Mouse (Mus musculus) hindbrain, embryonic 13.5 days (tissue): ENCODE results near the gene Adpgk. TPM values are rescaled to one million over a fixed set of nuclear protein-coding genes. Genes with fewer than 3 reads are reported as not detected.
A peak's percentile ranks its signal among the peaks of the same experiment; 100 is the strongest.
"Not testable (repeated sequence)": the region's sequence is repeated elsewhere in the genome, so short reads cannot be mapped to it uniquely, and the experiment has no call there.

Source experiments
- ATAC-seq: fragments of 200-750 bp; cut with Nextera tagmentation; 2 replicates; pipeline ENCODE4 v1.8.0; 2017; ENCODE audit warnings: moderate TSS enrichment; ENCODE audit not compliant: low FRiP score
- H3K27ac ChIP-seq: fragments of 300-500 bp; sonication (generic); 2 replicates; pipeline ENCODE4 v1.5.1; 2015; ENCODE audit warnings: inconsistent platforms, mild to moderate bottlenecking, moderate library complexity
- H3K27me3 ChIP-seq: fragments of 300-500 bp; sonication (generic); 2 replicates; pipeline ENCODE4 v1.6.1; 2015; ENCODE audit warnings: mild to moderate bottlenecking, inconsistent platforms
- H3K36me3 ChIP-seq: fragments of 300-500 bp; sonication (generic); 2 replicates; pipeline ENCODE4 v1.6.1; 2015; ENCODE audit warnings: mild to moderate bottlenecking, inconsistent platforms
- H3K4me1 ChIP-seq: fragments of 300-500 bp; sonication (generic); replicated peaks from 2 replicates; pipeline ENCODE4 v1.6.1; 2015; ENCODE audit warnings: inconsistent platforms
- H3K4me2 ChIP-seq: fragments of 300-500 bp; sonication (generic); 2 replicates; pipeline ENCODE4 v1.6.1; 2015; ENCODE audit warnings: inconsistent platforms, mild to moderate bottlenecking, moderate library complexity
- H3K4me3 ChIP-seq: fragments of 300-500 bp; sonication (generic); 2 replicates; pipeline ENCODE4 v1.5.1; 2015; ENCODE audit warnings: mild to moderate bottlenecking, inconsistent platforms
- H3K9ac ChIP-seq: fragments of 300-500 bp; sonication (generic); 2 replicates; pipeline ENCODE4 v1.6.1; 2015; ENCODE audit warnings: mild to moderate bottlenecking, inconsistent platforms
- H3K9me3 ChIP-seq: fragments of 300-500 bp; sonication (generic); 2 replicates; pipeline ENCODE4 v1.6.1; 2016; ENCODE audit warnings: inconsistent platforms
- WGBS: fragments of 180-500 bp; shearing (Covaris S2); methylation state at CpG from one replicate; pipeline ENCODE4 v1.1.7; 2015; 5-methylcytosine and 5-hydroxymethylcytosine counted together
- polyA plus RNA-seq: library from polyadenylated mRNA; unstranded; fragments of >200 nt; fragmentation: Nextera tagmentation; extraction: Ambion mirVana; gene quantifications from 2 replicates; pipeline ENCODE4 v1.2.1, GENCODE M21; 2015

The Adpgk gene
- polyA plus RNA-seq, 1 experiment from 2014 or later = 23.2 TPM

DNA sequence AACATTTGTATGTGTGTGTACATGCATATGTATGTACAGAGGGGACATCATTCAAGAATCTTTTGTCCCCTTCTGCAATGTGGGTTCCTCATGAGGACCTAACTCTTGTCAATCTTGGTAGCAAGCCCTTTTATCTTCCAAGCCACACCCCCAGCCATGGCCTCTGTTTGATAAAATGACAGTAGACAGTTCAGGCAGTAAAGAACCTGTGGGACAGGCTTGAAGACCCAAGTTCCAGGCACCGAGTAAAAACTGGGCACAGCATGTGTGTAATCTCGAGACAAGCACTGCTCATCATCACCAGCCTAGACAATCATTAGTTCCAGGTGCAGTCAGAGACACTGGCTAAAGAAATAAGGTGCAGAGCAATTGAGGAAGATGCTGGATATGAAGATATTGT, 54.8 kb downstream of the Adpgk start:
- ATAC-seq = no peak
- Histone ChIP-seq H3K27ac (no peak overlapping the region), H3K27me3 (no peaks in the 10 kb centered on the region), H3K9me3 (no peaks in the 10 kb centered on the region), H3K9ac (no peak overlapping the region), H3K4me1 (no peaks in the 10 kb centered on the region), H3K4me2 (no peak overlapping the region), H3K36me3 (peaks cover 31% of the 10 kb centered on the region), H3K4me3 (no peak overlapping the region)
- WGBS = 74% methylated on average over 2 of the region's 2 CpGs

DNA sequence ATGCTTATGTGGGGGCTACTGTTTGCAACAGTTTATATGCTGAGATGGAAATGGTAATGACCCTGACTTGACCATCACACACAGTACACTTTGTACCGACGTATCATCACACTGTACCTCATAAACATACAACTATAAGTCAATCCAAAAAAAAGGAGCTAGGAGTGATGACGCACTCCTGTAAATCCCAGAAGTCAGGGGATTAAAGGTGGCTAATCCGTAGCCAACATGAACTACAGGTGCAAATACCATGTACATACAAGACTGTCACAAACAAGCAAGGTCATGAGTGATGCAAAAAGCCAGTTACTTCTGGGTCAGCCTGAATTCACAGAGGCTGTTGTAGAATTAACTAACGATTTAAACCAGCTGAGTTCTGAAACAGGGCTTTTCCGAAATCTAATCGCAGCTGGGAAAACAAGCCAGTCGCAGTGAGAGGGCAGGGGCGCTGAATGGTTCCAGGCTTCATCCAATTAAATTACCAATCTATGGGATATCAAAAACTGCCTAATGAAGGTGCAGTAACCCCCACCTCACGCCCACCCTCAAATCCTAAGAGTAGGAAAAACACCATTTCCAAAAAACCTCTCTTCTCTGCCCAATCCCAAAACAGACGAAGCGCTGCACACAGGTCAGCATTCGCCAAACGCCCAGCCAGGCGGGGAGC, 61.4 kb downstream of the Adpgk start:
- H3K27ac ChIP-seq = peak overlapping the region; percentile 91
- peak overlapping the region; percentile 92 for H3K9ac ChIP-seq
- WGBS = 12% methylated on average over 15 of the region's 15 CpGs
- 0 out of 2 replicates have a peak, but pooled peaks have one; percentile 21 for ATAC-seq
- peak overlapping the region; percentile 64 for H3K4me2 ChIP-seq
- peak overlapping the region; percentile 85 for H3K4me3 ChIP-seq
- 0 out of 2 replicates have a peak, but pooled peaks cover 3% of the 10 kb centered on the region for H3K36me3 ChIP-seq
- H3K27me3 ChIP-seq = 0 out of 2 replicates have a peak, but pooled peaks cover 7% of the 10 kb centered on the region
- peaks cover 11% of the 10 kb centered on the region for H3K4me1 ChIP-seq
- H3K9me3 ChIP-seq = no peaks in the 10 kb centered on the region

DNA sequence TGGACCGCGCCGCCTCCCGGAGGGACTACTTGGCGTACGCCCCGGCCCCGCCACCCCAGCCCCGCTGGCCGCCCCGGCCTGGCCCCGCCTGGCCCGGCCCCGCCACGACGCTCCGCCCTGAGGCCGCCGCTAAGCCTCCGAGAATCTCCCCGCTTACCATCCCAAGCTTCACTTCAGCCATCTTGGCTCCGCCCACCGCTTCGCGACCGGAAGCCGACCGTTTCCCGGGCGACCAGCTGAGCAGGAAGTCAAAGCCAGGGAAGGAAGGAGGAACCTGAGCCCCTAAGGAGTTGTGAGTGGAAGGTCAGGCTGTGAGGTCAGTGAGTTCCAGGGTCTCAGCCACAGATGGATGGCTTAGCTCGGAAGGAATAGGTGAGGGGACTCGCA, 61.9 kb downstream of the Adpgk start, which contains the start of gene Bbs4:
Bbs4 (minus strand) TSS at position 256 of the 387 bp plus-strand sequence.
- Histone ChIP-seq H3K27me3 (0 out of 2 replicates have a peak, but pooled peaks cover 7% of the 10 kb centered on the region), H3K4me1 (peaks cover 11% of the 10 kb centered on the region), H3K27ac (peak within 1 kb of the TSS; percentile 91), H3K9me3 (no peaks in the 10 kb centered on the region), H3K36me3 (0 out of 2 replicates have a peak, but pooled peaks cover 3% of the 10 kb centered on the region), H3K4me3 (peak within 1 kb of the TSS; percentile 85), H3K9ac (peak within 1 kb of the TSS; percentile 92), H3K4me2 (peak within 1 kb of the TSS; percentile 64)
- peak; percentile 92 for ATAC-seq
- 1% methylated on average over 27 of the region's 32 CpGs for WGBS

DNA sequence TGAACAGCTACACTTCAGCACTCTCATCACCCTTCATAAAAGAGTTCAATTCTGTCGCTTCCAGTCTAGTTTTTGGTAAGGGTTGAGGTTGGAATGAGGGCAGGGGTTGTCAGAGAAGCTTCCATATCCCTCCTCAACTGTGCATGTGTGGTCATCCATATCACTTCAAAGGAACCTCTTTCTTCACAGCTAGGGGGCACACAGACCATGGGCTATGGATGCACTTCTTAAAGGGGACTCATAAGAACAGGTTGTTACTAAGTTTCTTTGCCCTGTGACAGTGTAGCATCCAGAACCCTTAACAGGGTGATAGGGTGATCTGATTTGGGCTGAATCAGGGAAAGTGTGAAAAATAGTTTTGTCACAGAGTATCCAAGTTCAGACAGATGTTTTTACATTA, 66.7 kb downstream of the Adpgk start:
- H3K9me3 ChIP-seq, H3K27ac ChIP-seq, ATAC-seq, H3K4me1 ChIP-seq, H3K4me3 ChIP-seq, H3K9ac ChIP-seq, H3K27me3 ChIP-seq, H3K4me2 ChIP-seq, H3K36me3 ChIP-seq: not testable (repeated sequence)
- WGBS = 67% methylated on average over 1 of the region's 1 CpGs

DNA sequence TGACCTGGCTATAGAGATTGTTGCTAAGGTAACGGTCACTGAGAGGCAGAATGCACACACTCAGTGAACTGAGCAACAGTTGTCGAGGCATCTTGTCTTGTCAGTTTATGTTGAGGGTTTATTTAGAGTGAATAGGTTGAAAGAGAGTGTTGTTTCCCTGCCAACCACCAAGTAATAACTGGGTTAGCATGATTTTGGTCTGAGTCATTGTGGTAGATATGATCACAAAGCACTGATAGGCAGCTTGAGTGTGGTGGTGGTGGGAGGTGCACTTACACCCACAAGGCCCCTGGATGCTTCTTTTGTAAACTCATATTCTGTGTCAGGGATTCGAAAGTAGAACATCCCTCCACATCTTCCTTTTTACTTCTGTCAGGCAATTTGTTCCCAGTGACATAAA, 69.1 kb downstream of the Adpgk start:
- H3K36me3 ChIP-seq, H3K9me3 ChIP-seq, H3K4me1 ChIP-seq, ATAC-seq, H3K27me3 ChIP-seq, H3K9ac ChIP-seq, H3K27ac ChIP-seq, H3K4me2 ChIP-seq, H3K4me3 ChIP-seq: not testable (repeated sequence)
- 66% methylated on average over 3 of the region's 3 CpGs for WGBS

DNA sequence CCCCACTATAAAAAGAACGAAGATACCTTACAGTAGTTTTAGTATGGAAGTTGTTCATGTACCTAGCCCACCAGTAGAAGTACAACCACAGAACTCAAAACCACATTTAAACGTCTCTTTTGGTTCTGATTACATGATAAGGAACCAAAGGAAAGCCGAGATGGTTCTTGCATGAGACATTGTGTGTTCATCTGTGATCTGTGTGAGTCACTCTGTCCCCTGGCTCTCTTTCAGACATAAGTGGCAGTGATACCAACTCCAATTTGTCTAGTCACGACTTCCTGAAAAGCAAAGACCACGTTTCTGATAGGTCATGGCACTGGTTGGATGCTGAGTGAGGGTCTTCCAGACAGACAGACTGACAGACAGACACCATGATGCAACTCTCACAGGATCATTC, 77.9 kb downstream of the Adpgk start:
- no peaks in the 10 kb centered on the region for H3K27me3 ChIP-seq
- 85% methylated on average over 5 of the region's 5 CpGs for WGBS
- 0 out of 2 replicates have a peak, but pooled peaks cover 6% of the 10 kb centered on the region for H3K9me3 ChIP-seq
- ATAC-seq = no peak
- no peaks in the 10 kb centered on the region for H3K36me3 ChIP-seq
- no peak overlapping the region for H3K9ac ChIP-seq
- H3K27ac ChIP-seq = no peak overlapping the region
- H3K4me1 ChIP-seq = no peaks in the 10 kb centered on the region
- H3K4me3 ChIP-seq = no peak overlapping the region
- no peak overlapping the region for H3K4me2 ChIP-seq

DNA sequence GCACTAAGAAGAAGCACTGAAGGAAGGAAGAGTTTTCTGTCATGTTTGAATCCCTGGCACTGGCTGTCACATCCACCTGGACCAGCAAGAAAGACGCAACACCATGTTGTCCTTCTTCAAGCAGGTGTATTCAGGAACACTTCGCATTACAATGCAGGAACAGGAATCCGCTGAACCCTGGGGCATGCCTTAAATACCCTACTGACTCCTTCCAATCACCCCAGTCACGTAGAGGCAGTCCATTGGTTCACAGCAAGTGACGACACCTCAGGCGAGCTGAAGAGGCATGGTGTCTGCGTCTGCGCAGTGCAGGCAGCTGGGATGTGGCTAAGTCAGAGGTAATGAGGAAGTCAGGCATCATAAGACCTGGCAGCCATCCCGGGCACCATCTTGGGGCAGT, 78.3 kb downstream of the Adpgk start:
- Histone ChIP-seq H3K27ac (no peak overlapping the region), H3K36me3 (no peaks in the 10 kb centered on the region), H3K9ac (no peak overlapping the region), H3K27me3 (no peaks in the 10 kb centered on the region), H3K4me2 (no peak overlapping the region), H3K9me3 (0 out of 2 replicates have a peak, but pooled peaks cover 6% of the 10 kb centered on the region), H3K4me3 (no peak overlapping the region), H3K4me1 (no peaks in the 10 kb centered on the region)
- whole genome bisulfite sequencing = 91% methylated on average over 9 of the region's 9 CpGs
- no peak for ATAC-seq

Other genes with a start within 250 kb of the Adpgk start
- 36.6 and 38.8 TPM in 2 replicates for gene Bbs4, start 62.0 kb downstream of the Adpgk start, polyA plus RNA-seq
- 15.6 and 17.1 TPM in 2 replicates for gene Arih1, start 195.1 kb downstream of the Adpgk start, polyA plus RNA-seq
- 59.1 and 60.8 TPM in 2 replicates for gene Hexa, start 248.0 kb downstream of the Adpgk start, polyA plus RNA-seq
- gene Tmem202, start 248.3 kb downstream of the Adpgk start, polyA plus RNA-seq = 0.71 and 0.96 TPM in 2 replicates